Mouse (Mus musculus) A20 (cell line): ENCODE results near the gene Rab11fip2.

Experiments used
- DNase-seq: peaks from one replicate; pipeline ENCODE4 v3.0.0-alpha.2; 2011; ENCODE audit warnings: low read depth, low spot score

Gene Rab11fip2

DNA sequence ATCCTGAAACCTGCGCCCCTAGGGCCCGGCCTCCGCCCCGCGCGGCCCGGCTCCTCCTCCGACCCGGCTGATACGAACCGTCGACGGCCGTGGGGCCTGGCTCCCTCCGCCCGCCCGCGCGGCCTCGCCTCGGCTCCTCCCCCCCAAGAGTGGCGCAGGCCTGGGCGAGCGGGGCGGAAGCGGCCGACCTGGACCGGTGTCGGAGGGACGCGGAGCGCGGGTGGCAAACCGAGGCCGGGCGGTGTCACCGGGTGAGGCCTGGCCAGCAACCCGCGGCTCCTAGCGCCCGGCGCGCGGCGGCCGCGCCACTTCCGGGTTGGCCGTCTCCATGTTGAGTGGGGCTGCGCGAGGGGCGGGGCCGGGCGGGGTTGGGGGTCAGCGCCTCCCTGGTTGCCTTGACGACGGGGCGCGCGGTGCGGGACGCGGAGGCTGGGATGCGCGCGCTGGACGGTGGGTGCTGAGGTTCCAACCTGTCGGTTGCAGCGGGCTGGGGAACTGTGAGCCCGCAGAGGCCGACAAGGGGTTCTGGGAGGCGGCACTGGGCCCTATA lies at the start of gene Rab11fip2:
Gene Rab11fip2 (minus strand): TSS at position 333 of the 550 bp plus-strand sequence.
- DNase-seq: peak; percentile 93

DNA sequence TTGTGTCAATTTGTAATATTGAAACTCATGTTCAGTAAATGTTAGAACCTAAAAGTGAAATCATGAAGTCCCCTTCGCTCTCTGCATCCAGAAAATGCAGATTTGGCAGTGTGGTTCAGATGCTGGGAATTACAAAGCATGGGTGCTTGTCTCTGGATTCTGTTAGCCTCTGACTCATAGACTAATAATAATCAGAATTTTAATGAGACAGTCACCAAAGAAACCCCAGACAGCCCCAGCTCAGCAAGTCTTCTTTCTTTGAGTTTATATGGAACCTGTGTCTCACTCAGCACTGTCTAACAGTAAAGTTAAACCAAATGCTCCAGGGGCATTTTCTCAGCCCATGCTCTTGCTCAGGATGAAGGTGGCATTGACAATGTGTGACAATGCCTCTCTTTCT lies 38.1 kb upstream of the Rab11fip2 start:
- no peak for DNase-seq

DNA sequence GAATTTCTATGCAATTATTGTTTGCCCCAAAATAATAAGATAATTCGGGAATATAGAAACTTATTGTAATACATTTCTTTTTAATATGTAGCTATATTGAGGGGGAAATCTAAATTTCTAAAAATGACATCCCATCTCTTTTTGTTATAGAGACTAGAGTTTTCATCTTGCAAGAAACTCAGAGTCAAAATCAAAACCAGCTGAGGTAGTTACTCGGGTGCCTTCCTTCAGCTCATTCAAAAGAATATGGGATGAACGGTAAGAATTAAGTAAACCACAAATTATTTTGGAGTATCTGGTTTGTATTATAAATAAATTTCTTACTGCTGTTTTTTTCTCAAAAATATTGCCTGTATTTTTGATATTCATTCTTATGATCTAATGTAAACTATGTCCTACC lies 11.5 kb upstream of the Rab11fip2 start:
- no peak for DNase-seq

DNA sequence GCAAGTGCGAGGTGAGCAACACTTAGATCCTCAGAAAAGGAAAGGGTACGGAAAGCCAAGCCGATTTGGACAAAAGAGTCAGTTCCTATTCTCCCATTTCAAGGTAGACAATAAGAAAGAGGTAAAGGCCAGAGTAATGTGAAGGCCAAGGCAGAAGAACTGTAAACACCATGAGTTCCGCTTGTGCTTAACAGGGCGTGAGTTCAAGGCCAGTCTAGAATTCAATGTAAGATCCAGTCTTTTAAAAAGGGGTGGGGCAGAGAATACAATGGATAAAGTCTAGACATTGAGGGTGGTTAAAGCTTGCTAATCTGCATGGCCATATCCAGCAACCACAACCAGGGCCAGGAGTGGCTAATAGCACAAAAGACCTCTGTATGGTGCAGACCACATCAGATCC lies 6.3 kb upstream of the Rab11fip2 start:
- no peak for DNase-seq

GRCm38 (mm10) chr19:59942716-59943321 lies 635 bp downstream of the Rab11fip2 start:
- no peak for DNase-seq

GRCm38 (mm10) chr19:59939711-59940110 lies 3.7 kb downstream of the Rab11fip2 start:
- DNase-seq: no peak

DNA sequence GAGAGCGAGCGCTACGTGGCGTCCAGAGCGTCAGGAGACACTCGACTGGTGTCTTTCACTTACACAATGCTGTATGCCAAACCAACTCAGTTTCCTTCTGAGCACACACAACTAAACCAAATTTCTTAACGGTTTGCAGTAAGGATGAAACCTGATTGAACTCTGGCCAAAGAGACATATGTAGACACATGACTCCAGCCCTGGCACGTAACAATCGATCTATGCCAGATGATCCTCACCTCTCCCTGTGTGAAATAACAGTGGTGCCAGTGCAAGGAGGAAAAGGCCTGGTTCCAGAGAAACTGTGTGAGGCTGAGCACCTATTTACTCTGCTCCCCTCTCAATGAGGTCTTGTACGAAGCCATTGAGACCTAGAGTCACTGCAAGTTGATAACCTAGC lies 11.4 kb downstream of the Rab11fip2 start:
- no peak for DNase-seq

- DNase-seq: no peak
Measured at GRCm38 (mm10) chr19:59928672-59929071, 14.8 kb downstream of the Rab11fip2 start.

DNA sequence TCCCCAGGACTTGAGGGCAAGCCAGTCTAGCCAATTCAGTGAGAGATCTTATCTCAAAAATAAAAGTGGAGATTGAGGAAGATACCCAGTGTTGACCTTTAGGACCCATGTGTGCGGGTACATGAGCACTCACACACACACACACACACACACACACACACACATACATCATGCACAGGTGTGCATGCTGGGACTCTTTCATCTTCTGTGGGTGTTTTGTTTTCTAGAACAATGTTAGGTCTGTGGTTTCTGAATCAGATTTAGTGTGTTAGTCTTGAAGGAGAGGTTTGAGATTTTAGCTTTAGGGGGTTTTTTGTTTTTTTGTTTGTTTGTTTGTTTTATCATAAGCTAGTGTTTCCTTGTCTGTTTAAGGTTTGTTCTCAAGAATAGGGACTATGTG lies 17.3 kb downstream of the Rab11fip2 start:
- DNase-seq: no peak

DNA sequence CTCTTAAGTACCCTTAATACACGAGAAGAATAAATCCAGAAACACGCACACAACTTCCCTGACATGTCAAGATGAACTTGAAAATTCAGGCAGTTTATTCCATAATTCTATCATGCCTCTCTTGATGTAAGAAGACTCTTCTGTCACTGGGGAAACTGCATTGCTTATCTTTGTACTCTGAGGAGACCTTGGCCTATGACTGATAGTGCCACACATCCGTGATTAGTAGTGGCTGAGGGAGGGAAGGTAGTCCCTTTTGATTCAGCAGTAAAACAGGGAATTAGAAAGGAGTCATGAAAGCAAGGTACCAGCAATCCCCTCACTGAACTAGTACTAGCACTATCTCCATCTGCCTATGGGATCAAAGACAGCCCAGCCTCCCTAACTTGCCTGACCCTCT lies 22.6 kb downstream of the Rab11fip2 start:
- no peak for DNase-seq

DNA sequence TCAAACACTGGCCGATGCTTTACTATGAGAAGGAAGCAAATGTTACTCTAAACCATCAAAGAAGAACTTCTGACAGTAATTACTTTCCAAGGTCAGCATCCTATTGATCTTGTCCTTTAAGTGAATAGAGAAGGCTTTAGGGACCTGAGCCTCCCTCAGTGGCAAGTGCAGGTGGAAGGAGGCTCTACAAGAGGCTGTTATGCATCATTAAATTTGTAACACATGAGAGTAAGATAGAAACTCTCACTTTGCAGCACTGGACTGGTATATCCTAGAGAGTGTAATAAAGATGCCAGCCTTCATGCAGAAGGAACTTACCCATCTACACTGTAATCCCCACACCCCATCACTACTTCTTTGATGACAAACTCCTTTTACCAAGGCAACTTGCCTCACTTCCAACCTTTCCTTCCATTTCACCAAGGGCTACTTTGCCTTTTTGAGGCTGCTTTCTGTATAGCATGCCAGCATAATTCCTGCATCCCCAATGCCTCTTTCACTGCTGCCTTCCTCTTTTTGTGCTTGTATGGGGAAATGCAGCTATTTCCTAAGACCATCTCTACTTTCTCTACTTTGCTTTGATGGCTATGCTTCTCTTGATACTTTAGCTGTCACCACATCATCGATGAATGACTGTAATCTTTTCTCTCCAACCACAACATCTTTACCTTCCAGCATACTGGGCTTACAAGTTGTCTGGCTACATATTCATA lies 25.4 kb downstream of the Rab11fip2 start:
- peak; percentile 55 for DNase-seq

DNA sequence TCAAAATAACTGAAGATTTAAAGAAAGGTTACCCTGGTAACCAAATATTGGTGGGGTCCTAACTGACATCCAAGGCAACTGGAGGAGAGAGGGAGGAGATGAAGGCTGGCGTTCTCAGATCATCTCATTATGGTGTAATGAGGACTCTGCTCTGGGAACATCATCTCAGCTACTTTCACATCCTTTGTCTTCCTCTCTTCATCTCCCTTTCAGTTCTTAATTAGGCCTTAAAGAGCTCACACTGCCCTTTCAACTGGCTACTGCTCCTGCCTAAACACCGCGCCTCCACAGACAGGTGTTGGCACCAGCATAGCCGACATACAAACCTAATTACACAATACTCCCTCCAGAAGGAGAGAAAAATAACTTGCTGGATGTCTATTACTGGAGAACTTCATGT lies 31.9 kb downstream of the Rab11fip2 start:
- no peak for DNase-seq

GRCm38 (mm10) chr19:59905296-59906081 lies 38.0 kb downstream of the Rab11fip2 start:
- no peak for DNase-seq

DNA sequence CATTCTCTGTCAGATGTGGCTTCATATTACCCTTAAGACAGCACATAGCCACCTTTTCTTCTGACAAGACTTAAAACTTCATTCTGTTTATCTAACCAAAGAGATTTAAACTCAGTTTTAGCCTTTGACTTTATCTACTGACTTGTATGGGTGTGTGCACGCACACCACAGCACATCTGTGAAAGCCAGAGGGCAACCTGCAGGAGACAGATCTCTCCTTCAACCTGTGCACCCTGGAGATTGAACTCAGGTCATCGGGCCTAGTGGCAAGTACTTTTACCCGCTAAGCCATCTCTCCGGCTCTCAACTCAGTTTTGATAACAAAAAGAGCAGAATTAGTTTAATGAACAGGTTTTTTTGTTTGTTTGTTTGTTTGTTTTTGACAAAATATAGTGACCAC lies 43.5 kb downstream of the Rab11fip2 start:
- DNase-seq: no peak

GRCm38 (mm10) chr19:59898301-59898700 lies 45.2 kb downstream of the Rab11fip2 start:
- no peak for DNase-seq

GRCm38 (mm10) chr19:59889383-59889782 lies 54.1 kb downstream of the Rab11fip2 start:
- DNase-seq: no peak

GRCm38 (mm10) chr19:59888846-59889245 lies 54.6 kb downstream of the Rab11fip2 start:
- no peak for DNase-seq

- no peak for DNase-seq
Measured at GRCm38 (mm10) chr19:59887866-59888265, 55.6 kb downstream of the Rab11fip2 start.

GRCm38 (mm10) chr19:59885301-59885700 lies 58.2 kb downstream of the Rab11fip2 start:
- no peak for DNase-seq

GRCm38 (mm10) chr19:59877238-59877637 lies 66.2 kb downstream of the Rab11fip2 start:
- DNase-seq: no peak

- no peak for DNase-seq
Measured at GRCm38 (mm10) chr19:59866666-59867065, 76.8 kb downstream of the Rab11fip2 start.

- no peak for DNase-seq
Measured at GRCm38 (mm10) chr19:59862423-59862822, 81.0 kb downstream of the Rab11fip2 start.
